Mouse (Mus musculus): ENCODE data around the gene Znrf2. TPM values are rescaled to one million over a fixed set of nuclear protein-coding genes. Genes with fewer than 3 reads are reported as not detected.
A peak's percentile ranks its signal among the peaks of the same experiment; 100 is the strongest.

Gene Znrf2
- polyA plus RNA-seq, 2 experiments = 2.1 to 3.3 TPM

DNA sequence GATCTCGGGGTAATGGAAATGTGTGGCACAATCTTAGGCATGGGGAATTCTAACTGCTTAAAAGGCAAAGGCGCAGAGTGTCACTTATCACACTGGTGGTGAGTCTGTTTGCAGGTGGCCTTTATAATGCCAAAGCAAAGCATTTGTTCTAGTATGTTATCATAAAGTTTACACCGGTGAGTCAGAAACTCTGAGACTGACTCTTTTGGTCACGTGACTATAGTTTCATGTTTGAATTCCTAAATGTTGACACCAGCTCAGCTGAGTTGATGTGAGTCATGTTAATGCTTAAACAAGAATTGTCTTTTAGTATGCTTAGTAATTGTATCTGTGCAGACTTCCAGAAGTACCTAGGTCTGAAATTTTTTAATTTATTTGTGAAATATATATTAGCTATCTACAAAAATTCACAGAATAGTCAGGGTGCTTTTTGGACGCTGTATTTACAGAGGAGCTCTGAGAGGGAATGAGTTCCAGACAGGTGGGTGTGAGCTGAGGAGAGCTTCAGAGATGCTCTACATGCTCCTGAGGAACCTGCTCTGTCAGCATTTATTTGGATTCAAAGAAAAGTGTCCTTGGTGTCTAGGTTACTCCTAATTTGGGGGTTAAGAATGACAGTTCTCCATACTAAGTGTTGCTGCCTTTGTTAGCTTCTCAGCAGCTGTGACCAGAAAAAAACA lies 50.2 kb downstream of the Znrf2 start:
- Histone ChIP-seq H3K4me1 (replicated peaks; ENCODE audit: control insufficient read depth in 2 of 2, insufficient read depth in 2 of 2, low read length in 1 of 2) (no peaks in the 10 kb centered on the region), H3K4me3 (ENCODE audit: insufficient read depth in 1 of 2, low read depth in 2 of 2, low read length in 2 of 2) (no peak overlapping the region), H3K27me3 (ENCODE audit: control insufficient read depth, insufficient read depth, low read length) (no peaks in the 10 kb centered on the region), H3K36me3 (replicated peaks; ENCODE audit: control insufficient read depth, insufficient read depth, low read depth) (no peaks in the 10 kb centered on the region), H3K27ac (no peak overlapping the region), H3K9me3 (ENCODE audit: control insufficient read depth, low read length) (no peaks in the 10 kb centered on the region), H3K4me2 (ENCODE audit: low read depth) (no peak overlapping the region), H3K9ac (replicated peaks) (no peak overlapping the region)
- ATAC-seq (ENCODE audit: insufficient read depth) (no peak), DNase-seq (ENCODE audit: low read depth in 3 of 3, low spot score in 3 of 3) (peak in 1 of 3 experiments; percentile 19)
- 58% methylated on average over 5 of the region's 5 CpGs for WGBS (ENCODE audit: insufficient replicate concordance)
- TF ChIP-seq CTCF (IDR thresholded peaks at IDR 0.05; ENCODE audit: low read depth) (no peak), EP300 (IDR thresholded peaks at IDR 0.05; ENCODE audit: low read depth) (no peak)

DNA sequence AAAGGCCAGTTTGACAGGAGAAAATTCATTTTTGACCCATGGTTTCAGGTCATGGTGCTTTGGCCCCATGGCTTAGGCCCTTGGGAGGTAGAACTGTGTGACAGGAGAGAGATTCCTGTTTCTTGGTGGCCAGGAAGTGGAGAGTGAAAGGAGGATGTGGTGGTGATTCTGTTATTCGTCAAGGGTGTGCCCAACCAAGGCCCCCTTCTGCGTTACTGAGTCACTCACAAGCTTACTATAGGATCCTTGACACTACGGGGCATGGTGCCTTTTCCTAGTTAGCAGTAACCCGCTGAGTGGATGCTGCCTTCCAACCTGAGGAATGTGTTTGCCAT lies 50.7 kb downstream of the Znrf2 start:
- no peak for TF ChIP-seq CTCF (IDR thresholded peaks at IDR 0.05; ENCODE audit: low read depth)
- no peak for TF ChIP-seq EP300 (IDR thresholded peaks at IDR 0.05; ENCODE audit: low read depth)
- Histone ChIP-seq H3K4me2 (ENCODE audit: low read depth) (no peak overlapping the region), H3K27me3 (ENCODE audit: control insufficient read depth, insufficient read depth, low read length) (no peaks in the 10 kb centered on the region), H3K9ac (replicated peaks) (no peak overlapping the region), H3K9me3 (ENCODE audit: control insufficient read depth, low read length) (no peaks in the 10 kb centered on the region), H3K27ac (no peak overlapping the region), H3K36me3 (replicated peaks; ENCODE audit: control insufficient read depth, insufficient read depth, low read depth) (no peaks in the 10 kb centered on the region), H3K4me1 (replicated peaks; ENCODE audit: control insufficient read depth in 2 of 2, insufficient read depth in 2 of 2, low read length in 1 of 2) (no peaks in the 10 kb centered on the region), H3K4me3 (ENCODE audit: insufficient read depth in 1 of 2, low read depth in 2 of 2, low read length in 2 of 2) (no peak overlapping the region)
- DNase-seq (ENCODE audit: low read depth in 3 of 3, low spot score in 3 of 3) (no peak), ATAC-seq (ENCODE audit: insufficient read depth) (no peak)
- 36% methylated on average over 4 of the region's 4 CpGs for WGBS (ENCODE audit: insufficient replicate concordance)

- Histone ChIP-seq H3K9ac (replicated peaks) (no peak overlapping the region), H3K9me3 (ENCODE audit: control insufficient read depth, low read length) (no peaks in the 10 kb centered on the region), H3K27me3 (ENCODE audit: control insufficient read depth, insufficient read depth, low read length) (no peaks in the 10 kb centered on the region), H3K4me2 (ENCODE audit: low read depth) (no peak overlapping the region), H3K4me3 (ENCODE audit: insufficient read depth in 1 of 2, low read depth in 2 of 2, low read length in 2 of 2) (no peak overlapping the region), H3K4me1 (replicated peaks; ENCODE audit: control insufficient read depth in 2 of 2, insufficient read depth in 2 of 2, low read length in 1 of 2) (peaks cover 0 to 10% of the 10 kb centered on the region in 2 experiments; a peak in 2 of 4 replicates), H3K27ac (no peak overlapping the region), H3K36me3 (replicated peaks; ENCODE audit: control insufficient read depth, insufficient read depth, low read depth) (no peaks in the 10 kb centered on the region)
- ATAC-seq (ENCODE audit: insufficient read depth) (no peak), DNase-seq (ENCODE audit: low read depth in 3 of 3, low spot score in 3 of 3) (no peak)
- TF ChIP-seq EP300 (IDR thresholded peaks at IDR 0.05; ENCODE audit: low read depth) (no peak), CTCF (IDR thresholded peaks at IDR 0.05; ENCODE audit: low read depth) (no peak)
- 76% methylated on average over 5 of the region's 5 CpGs for WGBS (ENCODE audit: insufficient replicate concordance)
Measured at GRCm38 (mm10) chr6:54873029-54873428, 56.3 kb downstream of the Znrf2 start.

GRCm38 (mm10) chr6:54876782-54877181 lies 60.1 kb downstream of the Znrf2 start:
- ATAC-seq (ENCODE audit: insufficient read depth) = no peak
- DNase-seq (ENCODE audit: low read depth in 3 of 3, low spot score in 3 of 3) = no peak
- WGBS (ENCODE audit: insufficient replicate concordance) = 20% methylated on average over 5 of the region's 5 CpGs

GRCm38 (mm10) chr6:54877651-54878050 lies 60.9 kb downstream of the Znrf2 start:
- 44% methylated on average over 3 of the region's 3 CpGs for WGBS (ENCODE audit: insufficient replicate concordance)
- Histone ChIP-seq H3K4me2 (ENCODE audit: low read depth) (no peak overlapping the region), H3K9ac (replicated peaks) (no peak overlapping the region), H3K36me3 (replicated peaks; ENCODE audit: control insufficient read depth, insufficient read depth, low read depth) (no peaks in the 10 kb centered on the region), H3K4me1 (replicated peaks; ENCODE audit: control insufficient read depth in 2 of 2, insufficient read depth in 2 of 2, low read length in 1 of 2) (peaks cover 0 to 10% of the 10 kb centered on the region in 2 experiments; a peak in 2 of 4 replicates), H3K27ac (no peak overlapping the region), H3K9me3 (ENCODE audit: control insufficient read depth, low read length) (no peaks in the 10 kb centered on the region), H3K27me3 (ENCODE audit: control insufficient read depth, insufficient read depth, low read length) (no peaks in the 10 kb centered on the region), H3K4me3 (ENCODE audit: insufficient read depth in 1 of 2, low read depth in 2 of 2, low read length in 2 of 2) (no peak overlapping the region)
- DNase-seq (ENCODE audit: low read depth in 3 of 3, low spot score in 3 of 3) = no peak
- no peak for TF ChIP-seq EP300 (IDR thresholded peaks at IDR 0.05; ENCODE audit: low read depth)
- TF ChIP-seq CTCF (IDR thresholded peaks at IDR 0.05; ENCODE audit: low read depth) = no peak
- ATAC-seq (ENCODE audit: insufficient read depth) = no peak

More at GRCm38 (mm10) chr6:54876782-54877181, 60.1 kb downstream of the Znrf2 start:
- Histone ChIP-seq H3K9ac (replicated peaks) (no peak overlapping the region), H3K27me3 (ENCODE audit: control insufficient read depth, insufficient read depth, low read length) (no peaks in the 10 kb centered on the region), H3K4me1 (replicated peaks; ENCODE audit: control insufficient read depth in 2 of 2, insufficient read depth in 2 of 2, low read length in 1 of 2) (peaks cover 0 to 10% of the 10 kb centered on the region in 2 experiments; a peak in 2 of 4 replicates), H3K27ac (no peak overlapping the region), H3K4me3 (ENCODE audit: insufficient read depth in 1 of 2, low read depth in 2 of 2, low read length in 2 of 2) (no peak overlapping the region), H3K9me3 (ENCODE audit: control insufficient read depth, low read length) (no peaks in the 10 kb centered on the region), H3K36me3 (replicated peaks; ENCODE audit: control insufficient read depth, insufficient read depth, low read depth) (no peaks in the 10 kb centered on the region), H3K4me2 (ENCODE audit: low read depth) (no peak overlapping the region)
- TF ChIP-seq EP300 (IDR thresholded peaks at IDR 0.05; ENCODE audit: low read depth) = no peak
- TF ChIP-seq CTCF (IDR thresholded peaks at IDR 0.05; ENCODE audit: low read depth) = no peak

Measured in liver, embryonic 14.5 days (tissue).